Mouse (Mus musculus) bone marrow macrophage, adult 2 months (primary cell): ENCODE results near the gene 1700016K19Rik. TPM values are rescaled to one million over a fixed set of nuclear protein-coding genes. Genes with fewer than 3 reads are reported as not detected.
"Not testable (repeated sequence)": the region's sequence is repeated elsewhere in the genome, so short reads cannot be mapped to it uniquely, and the experiment has no call there.

ENCODE experiments used
- H3K27ac ChIP-seq: 2 replicates; pipeline ENCODE4 v1.5.1; 2012; ENCODE audit warnings: low read depth, low read length; ENCODE audit not compliant: insufficient read depth
- H3K4me1 ChIP-seq: 2 replicates; pipeline ENCODE4 v1.6.1; 2012; ENCODE audit warnings: low read length; ENCODE audit not compliant: control insufficient read depth, insufficient read depth
- H3K4me3 ChIP-seq: 2 replicates; pipeline ENCODE4 v1.5.1; 2012; ENCODE audit warnings: mild to moderate bottlenecking, low read length, moderate library complexity; ENCODE audit not compliant: insufficient read depth
- CTCF ChIP-seq: IDR thresholded peaks from 2 replicates; pipeline ENCODE4 v1.5.1; 2012; ENCODE audit warnings: low read depth, mild to moderate bottlenecking, low read length, moderate library complexity
- POLR2A ChIP-seq: IDR thresholded peaks from 2 replicates; pipeline ENCODE4 v1.6.1; 2012; ENCODE audit warnings: mild to moderate bottlenecking, low read depth, low read length, borderline replicate concordance
- polyA plus RNA-seq: library from polyadenylated mRNA; stranded (reverse); fragments of >200 nt; gene quantifications from 2 replicates; pipeline ENCODE4 v1.2.4, GENCODE M21; 2012; ENCODE audit not compliant: missing spikeins, insufficient read depth, insufficient read length

The 1700016K19Rik gene
- polyA plus RNA-seq, 1 experiment: not detected

DNA sequence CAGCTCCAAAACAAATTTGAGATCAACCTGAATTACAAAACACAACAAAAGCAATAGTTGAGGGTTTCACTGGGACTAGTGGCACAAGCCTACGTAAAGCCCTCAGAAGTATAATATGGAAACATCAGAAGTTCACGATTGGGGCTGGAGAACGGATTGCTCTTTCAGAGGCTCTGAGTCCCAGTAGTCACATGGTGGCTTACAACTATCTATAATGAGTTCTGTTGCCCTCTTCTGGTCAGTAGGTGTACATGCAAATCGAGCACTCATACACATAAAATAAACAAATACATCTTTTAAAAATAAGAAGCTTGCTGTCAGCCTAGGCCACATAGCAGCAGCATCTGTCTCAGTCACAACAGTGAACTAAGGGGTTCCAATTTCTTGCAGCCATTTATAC, 16.5 kb upstream of the 1700016K19Rik start:
- TF ChIP-seq CTCF (no peak), POLR2A (no peak)
- no peak overlapping the region for H3K27ac ChIP-seq
- no peaks in the 10 kb centered on the region for H3K4me1 ChIP-seq
- no peak overlapping the region for H3K4me3 ChIP-seq

DNA sequence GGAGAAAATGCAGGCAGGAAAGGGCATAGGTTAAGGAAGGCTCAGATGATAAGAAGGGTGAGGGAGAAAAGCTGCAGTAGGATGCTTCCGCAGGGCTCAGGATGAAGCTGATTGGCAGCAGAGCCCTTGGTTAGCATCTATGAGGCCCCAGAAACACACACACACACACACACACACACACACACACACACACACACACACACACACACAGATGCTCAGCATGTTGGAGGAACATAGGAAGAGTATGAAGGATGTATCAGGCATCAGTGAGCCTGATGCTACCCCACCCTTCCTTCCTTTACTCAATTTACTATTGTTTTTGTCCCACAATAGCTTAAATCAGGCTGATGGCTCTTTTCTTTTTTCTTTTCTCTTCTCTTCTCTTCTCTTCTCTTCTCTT, 15.1 kb upstream of the 1700016K19Rik start:
- no peaks in the 10 kb centered on the region for H3K4me1 ChIP-seq
- TF ChIP-seq POLR2A (no peak), CTCF (no peak)
- H3K27ac ChIP-seq: no peak overlapping the region
- H3K4me3 ChIP-seq: no peak overlapping the region

DNA sequence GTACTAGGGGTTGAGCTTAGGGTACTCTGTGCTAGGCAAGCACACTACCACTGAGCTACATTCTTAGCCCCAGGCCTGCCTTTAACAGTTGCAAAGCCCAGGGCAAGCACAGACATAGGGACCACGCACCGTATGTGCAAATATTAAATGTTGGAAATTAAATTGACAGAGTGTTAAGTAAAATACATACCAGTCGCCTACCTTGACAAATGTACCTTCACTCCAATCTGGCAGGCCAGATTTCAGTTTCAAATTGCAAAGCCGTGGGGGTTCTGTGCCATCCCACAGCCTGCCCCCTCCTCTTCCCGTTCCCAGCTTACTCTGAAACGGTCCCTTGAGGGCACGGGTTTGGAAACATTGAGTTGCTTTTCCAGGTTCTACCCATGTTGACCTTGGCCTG, 13.8 kb upstream of the 1700016K19Rik start:
- TF ChIP-seq CTCF: no peak
- no peak for TF ChIP-seq POLR2A
- Histone ChIP-seq H3K4me3 (no peak overlapping the region), H3K27ac (no peak overlapping the region), H3K4me1 (no peaks in the 10 kb centered on the region)

DNA sequence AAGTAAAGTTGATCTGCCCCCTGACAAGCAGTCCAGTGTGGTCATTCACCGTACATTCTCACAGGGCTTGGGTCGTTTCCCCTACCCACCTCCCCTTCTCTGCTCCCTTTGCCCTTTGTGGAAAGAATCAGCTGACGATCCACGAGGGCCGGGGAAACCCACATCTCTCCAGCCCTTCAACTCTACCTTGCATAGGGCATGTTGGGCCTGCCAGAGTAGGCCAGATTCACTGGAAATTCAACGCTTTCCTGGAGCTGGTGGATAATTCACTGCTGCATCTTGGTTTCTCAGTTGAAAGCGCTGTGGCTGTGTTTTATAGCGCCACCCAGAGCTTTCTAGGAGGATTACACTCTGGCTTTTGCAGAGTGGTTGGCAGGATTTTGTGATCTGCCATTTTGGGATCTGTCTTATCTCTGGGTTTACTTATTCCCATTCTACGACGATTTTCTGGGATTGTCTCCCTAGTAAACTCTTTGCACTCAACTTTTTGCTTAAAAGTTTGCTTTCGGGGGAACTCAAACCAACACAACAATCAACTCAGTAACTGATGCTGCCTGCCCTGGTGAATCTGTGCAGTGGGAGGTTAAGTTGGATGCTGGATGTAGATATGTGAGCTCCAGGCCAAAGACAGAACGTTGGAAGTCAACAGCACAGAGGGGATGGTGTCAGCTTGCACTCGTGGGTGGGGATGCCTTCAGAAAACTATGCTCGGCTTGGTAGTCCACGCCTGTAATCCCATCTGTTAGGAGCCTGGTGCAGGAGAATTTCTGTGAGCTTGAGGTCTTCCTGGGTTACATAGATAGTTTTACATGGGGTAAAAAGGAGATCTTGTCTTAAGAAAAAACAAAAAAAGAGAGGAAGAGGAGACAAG, 8.5 kb upstream of the 1700016K19Rik start:
- H3K4me1 ChIP-seq: peaks cover 6% of the 10 kb centered on the region
- TF ChIP-seq CTCF (no peak), POLR2A (no peak)
- H3K4me3 ChIP-seq: no peak overlapping the region
- H3K27ac ChIP-seq: no peak overlapping the region

DNA sequence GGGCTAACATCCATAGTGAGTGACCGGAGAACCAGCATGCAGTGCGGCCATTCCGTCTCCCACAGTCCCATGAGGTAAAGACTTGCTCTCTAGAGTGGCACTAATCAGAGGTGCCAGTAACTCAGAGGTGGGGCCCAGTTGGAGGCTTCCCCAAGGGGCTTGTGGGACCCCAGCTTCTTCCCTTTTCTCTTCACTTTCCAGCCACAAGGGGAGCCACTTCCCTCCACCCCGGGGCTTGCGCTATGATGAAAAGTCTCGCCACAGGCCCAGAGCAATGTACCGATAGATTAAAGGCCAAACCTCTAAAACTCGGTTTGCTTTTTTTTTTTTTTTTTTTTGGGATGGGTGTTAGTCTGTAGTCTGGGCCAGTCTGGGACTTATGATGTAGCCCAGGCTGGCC, 7.8 kb upstream of the 1700016K19Rik start:
- no peak overlapping the region for H3K27ac ChIP-seq
- no peak overlapping the region for H3K4me3 ChIP-seq
- H3K4me1 ChIP-seq: peaks cover 6% of the 10 kb centered on the region
- no peak for TF ChIP-seq POLR2A
- TF ChIP-seq CTCF: no peak

DNA sequence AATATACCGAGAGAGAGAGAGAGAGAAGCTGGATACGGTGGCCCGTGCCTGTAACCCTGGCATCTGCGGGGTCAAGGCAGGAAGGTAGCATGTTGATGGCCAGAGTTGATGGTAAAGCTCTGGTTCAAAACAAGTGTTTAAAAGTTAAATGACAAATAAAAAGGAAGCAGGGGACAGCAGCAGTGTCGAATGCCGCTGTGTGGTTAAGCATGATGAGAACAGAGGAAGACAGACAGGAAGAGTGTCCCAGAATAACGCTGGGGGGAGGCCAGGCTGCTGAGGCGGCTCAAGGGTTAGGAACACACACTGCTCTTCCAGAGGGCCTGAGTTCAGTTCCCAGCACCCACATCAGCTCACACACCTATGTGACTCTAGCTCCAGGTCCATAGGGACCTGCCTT, 7.2 kb upstream of the 1700016K19Rik start:
- Histone ChIP-seq H3K4me3 (no peak overlapping the region), H3K27ac (no peak overlapping the region)

DNA sequence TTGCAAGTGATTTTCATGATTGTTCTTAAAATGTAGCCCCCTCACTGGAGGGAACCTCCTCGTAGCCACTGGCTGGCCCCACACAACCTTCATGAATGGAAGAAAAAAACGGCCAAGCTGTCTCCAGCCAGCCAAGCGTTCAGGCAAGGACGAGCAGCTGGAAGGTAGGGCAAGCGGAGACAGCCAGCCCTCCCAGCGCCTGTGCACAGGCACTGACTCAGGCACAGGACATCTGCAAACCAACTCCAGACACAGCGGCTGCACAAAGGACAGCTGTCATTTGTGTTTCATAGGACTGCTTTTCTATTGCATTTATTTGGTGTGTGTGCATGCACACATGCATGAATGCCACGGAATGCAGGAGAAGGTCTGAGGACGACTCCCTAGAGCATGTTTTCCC, 5.4 kb upstream of the 1700016K19Rik start:
- H3K4me1 ChIP-seq: peaks cover 6% of the 10 kb centered on the region
- TF ChIP-seq POLR2A: no peak
- no peak for TF ChIP-seq CTCF
- no peak overlapping the region for H3K4me3 ChIP-seq
- H3K27ac ChIP-seq: no peak overlapping the region

More for the DNA sequence above, 7.2 kb upstream of the 1700016K19Rik start:
- H3K4me1 ChIP-seq: peaks cover 6% of the 10 kb centered on the region
- TF ChIP-seq POLR2A (no peak), CTCF (no peak)

DNA sequence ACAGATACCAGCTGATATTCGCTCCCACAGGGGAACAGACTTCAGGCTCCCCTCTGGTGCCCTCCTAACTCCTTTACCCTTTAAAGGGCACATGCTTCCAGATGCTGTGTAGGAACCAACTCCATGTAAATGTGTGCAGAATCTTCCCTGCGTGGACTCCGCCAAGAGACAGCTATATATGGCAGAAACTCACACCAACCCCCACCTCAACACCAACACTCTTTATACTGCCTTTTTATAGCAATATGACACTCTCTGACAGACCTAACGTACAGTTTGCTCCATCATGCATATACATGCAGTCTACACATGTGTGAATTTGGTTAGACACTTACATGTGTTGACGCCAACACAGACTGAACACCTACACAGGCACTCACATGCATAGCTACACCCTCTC, 989 bp downstream of the 1700016K19Rik start:
- H3K4me3 ChIP-seq: no peak overlapping the region
- TF ChIP-seq CTCF: no peak
- no peak for TF ChIP-seq POLR2A
- H3K27ac ChIP-seq: no peak overlapping the region

DNA sequence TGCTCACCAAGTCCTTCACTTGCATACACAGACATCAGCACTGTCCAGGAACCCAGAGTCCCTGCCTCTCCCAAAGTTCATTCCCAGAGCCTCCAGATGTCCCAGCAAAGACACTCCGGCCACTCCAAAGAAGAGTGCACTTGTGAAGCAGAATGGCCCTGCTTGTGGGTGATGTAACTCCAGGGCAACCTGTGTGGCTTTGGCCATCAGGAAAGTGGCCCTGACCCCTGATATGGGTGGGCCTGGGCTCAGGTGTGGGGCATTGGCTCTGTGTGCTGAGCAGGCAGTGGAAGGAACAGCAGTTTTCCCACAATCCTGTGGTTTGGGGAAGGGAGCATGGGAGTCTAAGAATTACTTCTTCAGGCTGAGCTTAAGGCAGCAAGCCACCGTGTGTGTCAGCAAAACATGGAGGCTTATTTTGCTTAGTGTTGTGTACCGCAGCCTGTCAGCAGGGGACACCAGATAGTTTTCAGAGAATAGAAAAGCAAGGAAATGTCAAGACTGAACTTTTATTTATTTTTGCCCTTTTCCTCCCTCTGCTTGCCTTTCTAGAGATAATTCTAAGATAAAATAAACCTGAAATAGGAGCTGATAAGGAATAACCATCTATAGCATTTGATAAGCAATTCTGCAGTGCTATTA, 1.6 kb downstream of the 1700016K19Rik start:
- H3K27ac ChIP-seq: no peak overlapping the region
- no peak for TF ChIP-seq CTCF
- no peak for TF ChIP-seq POLR2A
- H3K4me1 ChIP-seq: no peaks in the 10 kb centered on the region
- no peak overlapping the region for H3K4me3 ChIP-seq

More for the DNA sequence above, 989 bp downstream of the 1700016K19Rik start:
- H3K4me1 ChIP-seq: no peaks in the 10 kb centered on the region

DNA sequence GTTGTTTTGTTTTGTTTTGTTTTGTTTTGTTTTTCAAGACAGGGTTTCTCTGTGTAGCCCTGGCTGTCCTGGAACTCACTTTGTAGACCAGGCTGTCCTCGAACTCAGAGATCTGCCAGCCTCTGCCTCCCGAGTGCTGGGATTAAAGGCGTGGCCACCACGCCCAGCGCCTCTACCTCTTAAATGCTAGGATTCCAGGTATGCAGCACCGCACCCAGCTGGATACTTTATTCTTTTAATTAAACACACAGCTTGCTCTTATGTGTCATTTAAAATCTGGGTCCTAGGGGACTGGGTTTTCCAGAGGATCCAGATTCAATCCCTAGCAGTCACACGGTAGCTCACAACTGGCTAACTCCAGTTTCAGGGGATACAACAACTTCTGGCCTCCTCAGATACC, 4.6 kb downstream of the 1700016K19Rik start:
- not testable (repeated sequence) for H3K4me3 ChIP-seq, H3K4me1 ChIP-seq, H3K27ac ChIP-seq
